Mouse (Mus musculus) heart, postnatal 14 days (tissue): ENCODE data around the gene Slco2b1. TPM values are rescaled to one million over a fixed set of nuclear protein-coding genes. Genes with fewer than 3 reads are reported as not detected.
A peak's percentile ranks its signal among the peaks of the same experiment; 100 is the strongest.

Experiments
- DNase-seq, 2 experiments: peaks; one replicate each; pipeline ENCODE4 v3.0.0; 2021 to 2022
- intact Hi-C: fragments of 180-260 bp; cut with DNase I; formaldehyde crosslinking; loops from one replicate; pipeline ENCODE4 v1.15.1; 2025
- total RNA-seq, 2 experiments: library from RNA; stranded (reverse); gene quantifications; 2 replicates each; pipeline ENCODE4 v1.2.3; 2021

The Slco2b1 gene
- total RNA-seq, 2 experiments from 2014 or later: 8.8 to 11.4 TPM

DNA sequence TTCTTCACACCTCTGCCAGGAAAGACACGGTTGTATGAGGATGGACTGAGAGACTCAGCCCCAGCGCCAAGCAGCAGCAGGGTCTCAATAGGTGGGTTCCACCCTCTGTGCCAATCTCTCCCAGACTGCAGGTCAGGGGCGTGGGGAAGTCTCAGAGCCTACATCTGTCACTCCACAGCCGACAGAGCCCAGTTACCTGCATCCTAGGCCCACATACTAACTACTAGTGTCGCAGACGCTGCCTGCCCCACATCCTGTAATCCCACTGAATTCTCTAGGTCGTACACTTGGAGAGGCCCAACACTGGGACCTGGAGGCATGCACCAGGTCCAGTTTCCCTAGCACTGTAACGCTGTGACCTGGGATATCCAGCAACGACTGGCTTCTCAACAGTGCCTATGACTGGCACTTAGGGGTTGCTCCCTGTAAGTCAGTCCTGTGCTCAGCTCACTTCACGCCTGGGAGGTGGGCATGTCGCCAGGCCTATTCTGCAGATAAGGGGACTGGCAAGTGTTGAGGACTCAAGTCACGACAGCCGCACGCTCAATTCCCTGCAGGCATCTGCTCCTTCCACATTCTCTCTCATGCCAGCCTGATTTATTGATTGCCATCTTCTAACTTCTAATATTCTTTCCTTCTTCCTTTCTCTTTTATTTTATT, 49.4 kb downstream of the Slco2b1 start:
- intact Hi-C loops: no loop called here
- DNase-seq: peak; percentile 57 to 64

DNA sequence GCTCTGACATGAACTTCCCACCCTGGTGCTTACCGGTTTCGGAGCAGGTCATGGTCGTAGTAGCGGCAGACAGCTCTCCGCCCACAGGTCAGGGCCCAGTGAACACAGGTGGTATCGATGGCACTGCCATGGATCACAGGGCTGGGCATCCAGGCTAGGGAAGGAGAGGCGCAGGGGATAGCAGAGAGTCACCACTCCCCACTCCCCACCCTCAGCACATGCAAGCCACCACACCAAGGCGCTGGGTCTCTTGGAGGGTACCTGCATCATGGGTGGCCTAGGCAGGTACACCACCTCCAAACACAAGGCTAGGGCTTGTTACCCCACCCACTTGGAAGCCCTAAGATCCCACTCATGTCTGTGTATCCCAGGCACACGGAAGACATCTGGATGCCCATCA, 50.1 kb downstream of the Slco2b1 start:
- no peak for DNase-seq
- intact Hi-C loops: no loop called here

DNA sequence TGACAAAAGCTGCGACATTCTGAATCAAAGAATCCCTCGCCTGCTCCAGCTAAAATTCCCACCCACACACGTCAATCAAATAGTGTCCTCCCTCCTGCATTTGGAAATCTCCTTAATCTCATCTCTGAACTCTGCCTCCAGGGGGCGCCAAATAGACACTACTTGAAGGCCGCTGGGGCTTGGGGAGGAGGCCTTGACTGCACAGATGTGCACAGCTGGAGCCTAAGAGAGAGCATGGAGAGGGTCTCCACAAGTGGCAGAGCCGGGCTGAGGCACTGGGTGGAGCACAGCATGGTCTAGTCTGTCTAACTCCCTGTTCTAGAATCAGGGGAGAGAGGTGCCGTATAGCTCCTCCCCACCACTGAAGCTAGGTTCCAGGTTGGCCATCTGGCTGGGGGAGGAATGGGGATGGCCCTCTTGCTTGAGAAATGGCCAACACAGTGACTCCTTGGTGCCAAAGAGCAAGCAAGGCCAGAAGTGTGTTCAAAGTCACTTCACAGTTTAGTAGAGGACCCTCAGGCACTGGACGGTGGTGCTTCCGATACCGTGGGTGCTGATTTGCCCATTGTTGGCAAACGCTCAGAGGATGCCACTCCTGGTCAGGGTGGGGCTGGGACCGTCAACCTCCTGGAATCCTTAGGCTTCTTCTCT, 51.6 kb downstream of the Slco2b1 start:
- intact Hi-C loops: loop anchor here (1.0 to 10.0 kb wide), 4 partner anchors 37 to 215 kb away; no protein-coding TSS in a partner anchor
- DNase-seq: peak; percentile 88 to 92

DNA sequence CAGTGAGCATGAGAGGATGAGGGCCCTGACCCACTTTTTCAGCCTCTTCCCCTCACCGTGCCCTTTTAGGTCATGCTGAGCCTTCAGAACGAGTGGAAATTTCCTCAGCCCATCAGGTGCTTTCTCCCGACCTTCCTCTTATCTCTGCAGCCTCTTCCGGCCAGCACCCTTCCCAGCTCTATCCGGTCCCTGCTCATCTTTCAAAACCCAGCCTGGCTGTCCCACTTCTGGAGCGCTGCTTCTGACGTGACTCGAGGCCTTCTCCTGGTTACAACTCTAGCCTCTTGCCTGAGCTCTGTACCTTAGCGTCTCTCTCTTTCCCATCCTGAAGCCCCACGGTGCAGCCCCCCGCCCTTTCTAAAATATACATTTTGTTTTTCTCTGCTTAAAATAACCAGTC, 56.9 kb downstream of the Slco2b1 start:
- intact Hi-C loops: loop anchor here (10.0 kb wide), 1 partner anchor 221 kb away; no protein-coding TSS in a partner anchor
- no peak for DNase-seq

DNA sequence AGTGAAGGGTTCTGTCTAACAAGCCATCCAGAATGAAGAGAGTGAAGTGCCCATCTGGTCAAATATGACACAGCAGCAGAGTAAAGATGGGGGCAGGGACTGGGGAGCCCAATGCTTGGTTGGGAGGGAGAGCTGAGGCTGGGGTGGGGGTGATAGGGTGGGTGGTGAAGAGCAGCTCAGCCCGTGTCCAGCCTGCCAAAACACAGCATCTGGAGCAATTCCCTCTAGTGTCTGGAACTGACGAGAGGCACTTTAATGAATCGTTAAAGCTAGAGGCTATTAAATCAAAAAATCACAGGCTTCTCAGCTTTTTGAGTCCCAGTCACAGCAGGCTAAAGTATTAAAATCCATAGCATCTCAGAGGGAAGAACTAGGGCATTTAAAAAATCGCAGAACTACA, 61.6 kb downstream of the Slco2b1 start:
- intact Hi-C loops: no loop called here
- DNase-seq: no peak

DNA sequence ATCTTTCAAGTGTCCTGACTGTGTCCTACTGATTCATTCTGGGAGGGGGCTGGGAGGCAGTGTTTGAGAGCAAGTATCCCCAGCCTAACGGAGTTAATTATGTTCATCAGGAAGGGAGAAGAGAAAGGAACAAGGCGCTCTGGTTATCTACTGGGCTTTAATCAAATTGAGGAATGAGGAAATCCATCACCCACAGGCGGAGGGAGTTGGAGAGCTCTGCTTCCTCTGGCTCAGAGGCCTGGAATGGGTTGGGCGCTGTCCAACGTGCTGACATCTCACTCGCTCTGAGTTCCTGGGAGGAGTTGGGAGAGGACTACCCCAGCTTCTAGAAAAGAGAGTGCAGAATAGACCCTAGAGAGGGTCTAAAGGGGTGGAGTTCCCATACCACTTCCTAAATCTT, 62.5 kb downstream of the Slco2b1 start:
- intact Hi-C loops: no loop called here
- peak; percentile 75 to 85 for DNase-seq

DNA sequence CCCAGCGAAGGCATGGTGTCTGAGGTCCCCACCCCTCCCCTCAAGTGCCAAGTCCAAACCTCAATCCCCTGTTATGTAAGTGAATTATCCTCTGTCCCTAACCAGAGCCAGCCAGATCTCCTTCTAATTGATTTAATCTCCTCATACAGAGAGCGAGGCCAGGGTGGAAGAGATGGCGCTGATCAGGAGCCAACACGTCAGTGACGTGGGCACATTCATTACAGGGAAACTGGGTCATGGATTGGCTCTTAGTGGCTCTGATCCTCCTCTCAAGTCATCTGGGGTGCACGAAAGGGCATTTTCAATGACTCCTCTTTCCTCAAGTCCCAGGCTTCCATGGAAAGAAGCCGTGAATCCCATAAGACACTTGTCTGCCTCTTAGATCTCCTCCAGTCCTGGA, 66.4 kb downstream of the Slco2b1 start:
- DNase-seq: no peak
- intact Hi-C loops: no loop called here

DNA sequence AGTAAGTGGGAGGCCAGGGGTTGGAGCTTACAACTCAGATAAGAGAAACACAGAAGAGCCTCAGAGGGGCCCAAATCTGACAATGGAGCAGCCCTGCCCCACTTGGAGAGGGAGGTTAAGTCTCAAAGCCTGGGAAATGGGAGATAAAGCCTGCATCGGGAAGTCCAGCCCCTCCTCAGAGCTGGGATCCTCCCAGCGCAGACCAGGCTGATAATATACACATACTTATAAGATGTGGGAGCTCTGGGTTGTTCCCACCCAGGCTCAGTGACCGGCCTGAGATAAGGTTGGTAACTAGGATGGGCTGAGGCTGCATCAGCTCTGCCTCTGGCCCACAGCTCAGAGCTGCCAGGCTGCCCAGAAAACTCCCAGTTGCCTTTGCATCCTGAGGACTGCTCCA, 69.1 kb downstream of the Slco2b1 start:
- intact Hi-C loops: no loop called here
- DNase-seq: no peak

DNA sequence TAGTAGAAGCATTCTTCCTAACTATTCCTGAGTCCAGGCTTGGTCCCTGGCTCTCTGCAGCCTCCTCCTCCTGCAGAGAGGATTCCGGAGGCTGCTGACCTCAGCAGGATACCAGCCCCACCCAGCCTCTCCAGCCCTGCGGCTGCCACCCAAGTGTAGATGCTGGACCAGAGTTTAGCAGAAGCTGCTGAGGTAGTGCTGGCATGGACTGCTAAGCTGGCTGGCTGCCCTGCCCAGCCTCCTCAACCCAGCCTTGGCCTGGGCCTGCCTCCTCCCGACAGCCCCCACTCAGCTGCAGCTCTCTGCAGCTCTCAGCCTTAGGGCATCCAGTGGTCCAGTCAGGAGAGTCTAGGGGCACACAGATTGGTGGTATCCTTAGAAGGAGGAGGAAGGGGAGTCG, 69.9 kb downstream of the Slco2b1 start:
- DNase-seq: peak in 1 of 2 experiments; percentile 36
- intact Hi-C loops: no loop called here

DNA sequence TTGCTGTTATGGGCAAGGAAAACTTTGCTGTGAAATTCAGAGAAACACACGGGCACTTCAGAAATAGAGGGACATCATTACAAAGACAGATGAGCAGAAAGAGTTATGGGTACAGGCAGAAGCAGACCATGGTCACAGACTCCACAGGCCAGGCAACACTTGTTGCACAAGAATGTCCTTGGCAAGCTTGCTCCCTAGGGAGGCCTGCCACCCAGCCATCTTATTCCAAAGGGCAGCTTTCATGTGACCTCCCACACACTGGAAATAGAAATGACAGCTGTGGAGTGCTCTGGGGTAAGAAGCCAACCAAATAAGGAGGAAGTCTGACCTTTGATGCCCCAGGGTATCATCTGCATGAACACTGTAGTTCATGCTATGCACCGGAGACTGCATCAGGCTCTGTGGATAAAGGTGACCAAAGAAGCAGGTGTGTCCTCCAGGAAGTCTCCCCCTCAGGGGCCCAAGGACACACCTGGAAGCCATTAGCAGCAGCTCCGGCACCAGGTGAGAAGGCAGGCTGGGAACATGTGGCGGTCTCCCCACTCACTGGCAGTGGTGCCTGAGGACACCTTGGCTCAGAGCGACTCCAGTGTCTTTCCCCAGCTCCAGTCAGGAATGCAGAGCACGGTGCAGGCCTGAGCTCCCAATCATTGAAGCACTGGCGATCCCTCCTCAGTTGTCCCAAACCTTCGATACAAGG, 77.0 kb downstream of the Slco2b1 start:
- no peak for DNase-seq
- intact Hi-C loops: no loop called here

DNA sequence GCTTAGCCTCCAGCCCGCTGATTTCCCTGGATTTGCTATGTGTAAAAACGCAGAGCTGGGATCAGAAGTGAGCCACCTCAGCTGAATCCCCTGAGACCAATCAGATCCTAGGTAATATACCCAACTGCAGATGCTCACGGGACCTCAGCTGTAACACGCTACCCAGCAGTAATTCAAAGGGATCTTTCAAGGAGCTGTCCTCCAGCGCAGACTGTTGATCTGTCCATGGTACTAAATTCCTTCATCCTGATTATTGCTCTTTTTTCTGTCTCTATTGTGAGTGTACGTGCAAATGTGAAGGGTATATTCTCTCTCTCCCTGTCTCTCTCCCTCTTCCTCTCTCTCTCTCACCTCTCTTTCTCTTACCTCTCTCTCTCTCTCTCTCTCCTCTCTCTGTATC, 78.9 kb downstream of the Slco2b1 start:
- DNase-seq: no peak
- intact Hi-C loops: no loop called here

DNA sequence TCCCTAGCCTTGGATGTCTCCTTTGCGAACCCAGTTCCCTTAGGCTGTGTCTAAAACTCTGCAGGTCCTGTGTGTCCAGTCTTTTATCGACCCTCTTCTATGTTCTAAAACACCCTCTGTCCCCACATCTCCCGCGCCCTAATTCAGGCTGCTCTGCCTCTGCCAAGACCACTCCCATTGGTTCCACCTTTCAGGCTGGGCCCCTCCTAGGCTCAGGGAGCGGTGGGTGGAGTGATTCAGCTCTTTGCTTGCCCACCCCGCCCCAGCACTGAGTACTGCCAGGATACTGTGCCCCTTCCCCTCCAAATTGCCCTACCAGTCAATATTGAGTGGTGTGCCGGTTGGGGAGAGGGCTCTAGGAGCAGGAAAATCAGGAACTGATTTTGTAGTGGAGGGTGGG, 83.8 kb downstream of the Slco2b1 start:
- DNase-seq: no peak
- intact Hi-C loops: loop anchor here (2.0 kb wide), 1 partner anchor 83 kb away; the partner anchor contains the start of gene Slco2b1

DNA sequence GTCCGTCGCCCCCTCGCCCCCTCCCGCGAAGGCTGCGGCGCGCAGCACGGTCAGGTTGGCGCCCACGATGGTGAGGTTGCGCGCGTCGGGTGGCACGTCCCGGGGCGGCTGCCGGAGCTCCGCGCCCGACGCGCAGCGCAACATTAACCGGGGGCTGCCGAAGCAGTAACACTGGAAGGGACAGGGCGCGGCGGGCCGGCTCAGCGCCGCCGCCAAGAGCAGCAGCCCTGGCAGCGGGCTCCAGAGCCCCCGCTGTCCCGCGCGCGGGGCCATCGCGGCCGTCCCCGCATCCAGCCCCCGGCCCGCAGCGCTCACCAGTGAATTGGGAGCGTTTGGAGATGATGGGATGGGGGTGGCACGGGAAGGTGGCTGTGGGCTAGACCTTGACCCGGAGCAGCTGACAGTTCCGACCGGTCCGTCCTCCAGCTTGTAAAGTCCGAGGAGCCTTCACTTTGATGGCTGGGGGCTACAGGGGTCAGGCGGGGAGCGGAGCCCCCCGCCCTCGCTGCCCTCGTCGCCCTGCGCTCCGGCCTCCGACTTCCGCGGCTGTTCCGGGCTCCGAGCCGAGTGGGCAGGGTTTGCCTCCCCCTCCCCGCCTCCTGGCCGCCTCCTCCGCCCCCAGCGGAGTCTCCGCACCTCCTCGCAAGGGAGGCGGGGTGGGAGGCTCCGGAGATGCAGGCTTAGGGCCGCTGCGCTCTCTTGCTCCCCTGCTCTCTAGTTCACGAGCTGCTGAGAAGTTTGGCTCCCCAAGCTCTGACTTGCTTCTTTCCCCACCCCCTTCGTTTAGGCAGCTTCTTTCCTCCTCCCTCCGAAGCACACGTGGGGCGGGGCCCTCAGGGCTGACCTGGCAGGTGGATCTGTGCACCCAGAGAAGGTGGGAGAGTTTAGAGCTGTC, 84.5 kb downstream of the Slco2b1 start, which contains the start of gene Tpbgl:
Gene Tpbgl (minus strand): TSS at position 728 of the 895 bp plus-strand sequence.
- peak; percentile 69 to 81 for DNase-seq
- intact Hi-C loops: loop anchor here (2.0 kb wide), 1 partner anchor 84 kb away; the partner anchor contains the start of gene Slco2b1

DNA sequence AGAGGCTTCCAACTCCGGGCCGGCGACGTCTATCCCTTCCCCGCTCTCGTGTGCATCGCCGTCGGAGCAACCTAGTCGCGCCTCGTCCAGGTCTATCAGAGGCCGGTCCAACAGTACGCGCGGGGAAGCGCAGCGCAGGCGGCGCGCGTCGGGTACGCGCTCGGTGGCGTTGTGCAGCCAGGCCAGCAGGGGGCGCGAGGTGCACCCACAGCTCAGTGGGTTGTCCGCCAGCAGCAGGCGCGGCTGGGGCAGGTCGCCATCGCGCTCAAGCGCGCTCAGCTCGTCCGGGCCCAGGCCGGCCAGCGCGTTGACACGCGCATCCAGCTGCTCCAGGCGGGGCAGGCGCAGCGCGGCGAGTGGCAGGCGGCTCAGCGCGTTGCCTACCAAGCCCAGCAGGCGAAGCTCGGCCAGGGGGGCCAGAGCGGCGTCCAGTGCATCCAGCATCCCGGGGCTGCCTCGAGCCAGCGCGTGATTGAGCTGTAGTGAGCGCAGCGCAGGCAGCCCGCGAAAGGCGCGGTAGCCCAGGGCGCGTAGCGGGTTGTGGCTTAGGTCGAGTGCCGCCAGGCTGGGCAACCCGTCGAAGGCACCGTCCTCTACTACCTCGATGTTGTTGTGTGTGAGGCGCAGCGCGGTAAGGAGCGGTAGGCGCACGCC, 85.3 kb downstream of the Slco2b1 start:
- peak; percentile 96 for DNase-seq
- intact Hi-C loops: loop anchor here (2.0 kb wide), 1 partner anchor 85 kb away; the partner anchor contains the start of gene Slco2b1

DNA sequence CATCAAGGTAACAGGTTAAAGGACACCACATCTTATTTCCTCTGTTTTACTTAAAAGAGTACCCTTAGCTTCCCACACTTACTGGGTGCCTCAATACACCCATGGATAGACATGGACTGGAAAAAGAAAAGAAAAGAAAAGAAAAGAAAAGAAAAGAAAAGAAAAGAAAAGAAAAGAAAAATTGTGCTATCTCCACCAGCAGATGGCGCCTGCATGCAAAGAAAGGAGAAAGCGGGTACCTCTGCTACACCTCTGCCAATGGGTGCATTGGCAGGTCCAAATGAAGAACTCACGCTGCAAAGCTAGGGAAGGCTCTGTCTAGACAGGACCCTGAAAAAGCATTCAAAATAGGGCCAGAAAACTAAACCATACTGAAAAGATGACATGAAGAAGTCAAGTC, 92.3 kb downstream of the Slco2b1 start:
- intact Hi-C loops: loop anchor here (2.0 kb wide), 2 partner anchors 180 to 258 kb away; no protein-coding TSS in a partner anchor
- DNase-seq: peak; percentile 41 to 44

DNA sequence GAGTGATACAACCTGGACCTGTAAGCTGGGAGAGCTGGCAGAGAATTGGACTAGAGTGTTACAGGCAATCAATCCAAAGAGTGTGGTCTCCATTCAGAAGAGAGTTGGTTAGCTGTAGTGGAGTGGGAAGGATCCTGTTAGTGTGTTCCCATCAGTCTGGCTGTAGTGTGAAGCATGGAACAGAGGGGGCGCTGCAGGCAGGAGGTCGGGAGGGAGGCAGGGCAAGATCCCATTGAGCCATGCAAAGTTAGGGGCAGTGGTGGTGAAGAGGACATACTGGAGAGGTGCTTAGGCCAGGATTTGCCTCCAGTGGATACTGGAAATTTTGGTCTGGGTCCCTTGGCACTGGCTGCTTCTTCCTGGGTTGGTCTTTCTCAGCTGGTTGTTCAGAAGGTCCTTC, 92.9 kb downstream of the Slco2b1 start:
- no peak for DNase-seq
- intact Hi-C loops: loop anchor here (2.0 kb wide), 2 partner anchors 181 to 259 kb away; no protein-coding TSS in a partner anchor
